Mouse (Mus musculus): ENCODE data around the gene Gm20937. TPM values are rescaled to one million over a fixed set of nuclear protein-coding genes. Genes with fewer than 3 reads are reported as not detected.
"Not testable (repeated sequence)": the region's sequence is repeated elsewhere in the genome, so short reads cannot be mapped to it uniquely, and the experiment has no call there.

The Gm20937 gene
- polyA plus RNA-seq (2017; shearing (Covaris generic)): not detected

GRCm38 (mm10) chrY:68294798-68295197, at the start of gene Gm20937:
Gene Gm20937 (minus strand): TSS chrY:68294898.
- not testable (repeated sequence) for ATAC-seq

Other genes with a start within 250 kb of the Gm20937 start
- gene Gm20816, start 243.1 kb upstream of the Gm20937 start, polyA plus RNA-seq (2017; shearing (Covaris generic)): not detected

Measured in inflammation-experienced regulatory T-cells, adult 6 months (primary cell).